Mouse (Mus musculus) MEL (cell line): ENCODE results near the gene S1pr4.

Experiments
- CTCF ChIP-seq, 3 experiments: IDR thresholded peaks in 2 of 3; conservative IDR thresholded peaks in 1 of 3; 2 replicates each; pipeline ENCODE4 v1.5.1; 2011 to 2012; ENCODE audit warnings: low read length in 3 of 3, low read depth in 2 of 3, mild to moderate bottlenecking in 2 of 3, improper control_type of control experiment in 1 of 3, inconsistent platforms in 1 of 3, mixed read lengths in 1 of 3, moderate library complexity in 1 of 3; ENCODE audit not compliant: control insufficient read depth in 1 of 3, insufficient read depth in 1 of 3, poor library complexity in 1 of 3, severe bottlenecking in 1 of 3
- ETS1 ChIP-seq: IDR thresholded peaks from 2 replicates; pipeline ENCODE4 v1.6.1; 2012; ENCODE audit warnings: low read depth, mild to moderate bottlenecking, inconsistent platforms, low read length, improper control_type of control experiment, moderate library complexity
- GABPA ChIP-seq: IDR thresholded peaks from 2 replicates; pipeline ENCODE4 v1.6.1; 2012; ENCODE audit warnings: low read depth, mild to moderate bottlenecking, inconsistent platforms, low read length, improper control_type of control experiment, moderate library complexity
- HCFC1 ChIP-seq: IDR thresholded peaks from 2 replicates; pipeline ENCODE4 v1.6.1; 2012; ENCODE audit warnings: low read depth, mild to moderate bottlenecking, inconsistent platforms, low read length, improper control_type of control experiment, moderate library complexity
- MAFK ChIP-seq: IDR thresholded peaks from 2 replicates; pipeline ENCODE4 v1.6.1; 2011; ENCODE audit warnings: low read depth, mild to moderate bottlenecking, low read length, improper control_type of control experiment, borderline replicate concordance
- USF2 ChIP-seq, 2 experiments: IDR thresholded peaks; 2 replicates each; pipeline ENCODE4 v1.6.1; 2011 to 2012; ENCODE audit warnings: improper control_type of control experiment in 2 of 2, low read length in 2 of 2, borderline replicate concordance in 1 of 2, inconsistent platforms in 1 of 2, low read depth in 1 of 2, mild to moderate bottlenecking in 1 of 2; ENCODE audit not compliant: insufficient read depth in 1 of 2

- no peak for TF ChIP-seq GABPA
- TF ChIP-seq HCFC1: no peak
- 0 out of 6 replicates have a peak, but pooled peaks of 1 of the 3 experiments have one; percentile 11 for TF ChIP-seq CTCF (IDR thresholded peaks at IDR 0.05 in 2 of 3, conservative IDR thresholded peaks at IDR 0.05 in 1 of 3; ENCODE audit: control insufficient read depth in 1 of 3, insufficient read depth in 1 of 3, low read depth in 2 of 3, low read length in 3 of 3, poor library complexity in 1 of 3, severe bottlenecking in 1 of 3)
- no peak for TF ChIP-seq MAFK
- TF ChIP-seq ETS1: no peak
- no peak for TF ChIP-seq USF2 (IDR thresholded peaks at IDR 0.05; ENCODE audit: borderline replicate concordance in 1 of 2, insufficient read depth in 1 of 2, low read depth in 1 of 2, low read length in 2 of 2)
Observed at GRCm38 (mm10) chr10:81498316-81499249, 1.3 kb downstream of the S1pr4 start.
